Mouse (Mus musculus) midbrain, embryonic 16.5 days (tissue): ENCODE measurements around the gene Adprhl1. TPM values are rescaled to one million over a fixed set of nuclear protein-coding genes. Genes with fewer than 3 reads are reported as not detected.

Experiments used
- ATAC-seq: fragments of 200-750 bp; cut with Nextera tagmentation; 2 replicates; pipeline ENCODE4 v1.8.0; 2017; ENCODE audit warnings: moderate TSS enrichment
- H3K27ac ChIP-seq: fragments of 300-500 bp; sonication (generic); 2 replicates; pipeline ENCODE4 v1.5.1; 2014; ENCODE audit warnings: mild to moderate bottlenecking, low read length, mixed read lengths
- H3K27me3 ChIP-seq: fragments of 300-500 bp; sonication (generic); 2 replicates; pipeline ENCODE4 v1.6.1; 2014; ENCODE audit warnings: low read depth, low read length, mixed read lengths; ENCODE audit not compliant: control insufficient read depth, insufficient read depth
- H3K36me3 ChIP-seq: fragments of 300-500 bp; sonication (generic); 2 replicates; pipeline ENCODE4 v1.6.1; 2014; ENCODE audit warnings: mild to moderate bottlenecking, low read length, moderate library complexity, mixed read lengths; ENCODE audit not compliant: control insufficient read depth, insufficient read depth
- H3K4me1 ChIP-seq: fragments of 300-500 bp; sonication (generic); 2 replicates; pipeline ENCODE4 v1.6.1; 2014; ENCODE audit warnings: mild to moderate bottlenecking, low read length, mixed read lengths; ENCODE audit not compliant: control insufficient read depth, insufficient read depth
- H3K4me2 ChIP-seq: fragments of 300-500 bp; sonication (generic); 2 replicates; pipeline ENCODE4 v1.6.1; 2014; ENCODE audit warnings: mild to moderate bottlenecking, low read length, mixed read lengths
- H3K4me3 ChIP-seq: fragments of 300-500 bp; sonication (generic); 2 replicates; pipeline ENCODE4 v1.5.1; 2014; ENCODE audit warnings: low read depth, mild to moderate bottlenecking, low read length, moderate library complexity, mixed read lengths
- H3K9ac ChIP-seq: fragments of 300-500 bp; sonication (generic); 2 replicates; pipeline ENCODE4 v1.6.1; 2014; ENCODE audit warnings: low read depth, low read length, mixed read lengths
- H3K9me3 ChIP-seq: fragments of 300-500 bp; sonication (generic); replicated peaks from 2 replicates; pipeline ENCODE4 v1.6.1; 2014; ENCODE audit warnings: mild to moderate bottlenecking, low read length, mixed read lengths; ENCODE audit not compliant: control insufficient read depth, poor library complexity, severe bottlenecking
- WGBS: fragments of 180-500 bp; shearing (Covaris S2); extraction: QIAGEN DNeasy Blood & Tissue Kit; methylation state at CpG from one replicate; pipeline ENCODE4 v1.1.7; 2014; 5-methylcytosine and 5-hydroxymethylcytosine counted together
- polyA plus RNA-seq: library from polyadenylated mRNA; unstranded; fragments of >200 nt; fragmentation: Nextera tagmentation; extraction: Ambion mirVana; gene quantifications from 2 replicates; pipeline ENCODE4 v1.2.1, GENCODE M21; 2015

Gene Adprhl1
- polyA plus RNA-seq, 1 experiment from 2014 or later = 0.29 TPM

DNA sequence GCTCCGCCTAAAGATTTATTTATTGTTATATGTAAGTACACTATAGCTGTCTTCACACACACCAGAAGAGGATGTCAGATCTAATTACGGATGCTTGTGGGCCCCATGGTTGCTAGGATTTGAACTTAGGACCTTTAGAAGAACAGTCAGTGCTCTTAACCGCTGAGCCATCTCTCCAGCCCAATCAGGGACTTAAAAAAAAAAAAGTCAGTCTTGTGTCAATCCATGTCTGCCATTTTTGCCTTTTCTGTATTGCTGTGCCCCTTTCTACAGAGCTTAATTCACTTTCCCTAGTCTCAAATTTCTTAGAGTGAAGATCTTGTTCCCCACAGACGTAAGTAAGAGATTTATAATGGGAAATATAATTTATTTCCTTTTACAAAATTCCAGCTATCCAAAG is 35.5 kb downstream of the Adprhl1 start:
- 88% methylated on average over 4 of the region's 4 CpGs for WGBS
- no peak overlapping the region for H3K9ac ChIP-seq
- ATAC-seq = no peak

DNA sequence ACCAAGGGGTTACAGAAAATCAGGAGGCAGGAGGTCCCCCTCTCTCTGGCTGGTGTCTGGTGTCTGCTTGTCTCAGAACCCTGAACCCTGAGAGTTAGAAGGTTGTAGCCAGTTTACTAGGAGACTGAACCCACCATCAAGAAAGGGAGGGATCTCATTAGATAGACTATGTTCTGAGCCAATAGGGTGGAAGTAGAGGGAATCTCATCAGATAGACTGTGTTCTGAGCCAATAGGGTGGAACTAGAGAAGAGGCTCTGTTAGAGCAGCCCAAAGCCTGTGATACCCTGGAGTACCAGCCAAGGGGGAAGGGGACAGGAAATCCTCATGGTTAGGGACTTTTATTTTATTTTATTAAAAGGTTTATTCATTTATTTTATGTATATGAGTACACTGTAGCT is 36.0 kb downstream of the Adprhl1 start:
- no peaks in the 10 kb centered on the region for H3K27me3 ChIP-seq
- H3K4me2 ChIP-seq = no peak overlapping the region
- no peak for ATAC-seq
- no peaks in the 10 kb centered on the region for H3K36me3 ChIP-seq
- H3K4me3 ChIP-seq = no peak overlapping the region
- no peak overlapping the region for H3K9ac ChIP-seq
- H3K27ac ChIP-seq = no peak overlapping the region
- peaks cover 4% of the 10 kb centered on the region; the same call in 1 of the 2 replicates for H3K4me1 ChIP-seq
- no peaks in the 10 kb centered on the region for H3K9me3 ChIP-seq

More for the DNA sequence above, 35.5 kb downstream of the Adprhl1 start:
- H3K4me1 ChIP-seq = no peaks in the 10 kb centered on the region; the same call in 1 of the 2 replicates
- no peak overlapping the region for H3K27ac ChIP-seq
- no peaks in the 10 kb centered on the region for H3K27me3 ChIP-seq
- no peak overlapping the region for H3K4me2 ChIP-seq
- no peak overlapping the region for H3K4me3 ChIP-seq
- H3K36me3 ChIP-seq = no peaks in the 10 kb centered on the region
- no peaks in the 10 kb centered on the region for H3K9me3 ChIP-seq

DNA sequence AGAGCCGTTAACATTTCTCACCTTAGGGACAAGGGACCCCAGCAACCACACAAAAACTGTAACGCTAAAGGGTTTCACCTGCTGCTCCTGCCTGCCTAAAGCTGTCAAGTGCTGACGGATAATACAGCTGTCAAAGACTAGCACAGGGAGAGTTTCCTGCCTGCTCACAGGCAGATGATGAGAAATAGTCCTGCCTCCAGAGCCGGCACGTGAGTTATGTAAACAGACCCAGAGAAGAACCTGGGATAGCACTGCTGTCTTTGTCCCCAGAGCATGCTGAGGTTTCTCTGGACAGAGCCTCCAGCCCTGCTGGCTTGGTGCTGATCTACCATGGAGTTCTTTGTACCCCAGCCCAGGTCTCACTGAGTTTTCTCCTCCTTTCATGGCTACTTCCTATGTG is 36.9 kb downstream of the Adprhl1 start:
- no peaks in the 10 kb centered on the region for H3K27me3 ChIP-seq
- H3K9me3 ChIP-seq = no peaks in the 10 kb centered on the region
- 65% methylated on average over 5 of the region's 5 CpGs for WGBS
- H3K9ac ChIP-seq = no peak overlapping the region
- no peak overlapping the region for H3K27ac ChIP-seq
- no peak overlapping the region for H3K4me2 ChIP-seq
- no peak for ATAC-seq
- peaks cover 4% of the 10 kb centered on the region; the same call in 1 of the 2 replicates for H3K4me1 ChIP-seq
- no peak overlapping the region for H3K4me3 ChIP-seq
- no peaks in the 10 kb centered on the region for H3K36me3 ChIP-seq

DNA sequence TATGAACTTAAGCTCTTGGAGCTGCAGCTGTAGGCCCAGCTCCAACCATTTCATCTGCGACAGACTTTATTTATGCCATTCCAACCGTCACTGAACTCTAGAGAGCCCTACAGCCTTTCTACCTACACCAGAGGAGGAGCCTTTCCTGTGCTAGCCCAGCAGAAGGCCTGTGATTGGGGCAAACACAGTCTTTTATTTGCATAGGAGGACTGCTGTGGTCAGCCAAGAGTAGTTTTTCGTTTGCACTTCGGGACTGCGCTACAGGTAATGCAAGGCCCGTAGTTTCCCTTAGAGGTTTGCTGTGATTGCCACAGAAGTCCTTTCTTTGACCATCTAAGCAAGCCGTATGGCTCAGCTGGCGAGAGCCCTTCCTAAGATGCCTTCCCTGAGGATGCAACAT is 37.6 kb downstream of the Adprhl1 start:
- Histone ChIP-seq H3K4me1 (peaks cover 4% of the 10 kb centered on the region; the same call in 1 of the 2 replicates), H3K36me3 (no peaks in the 10 kb centered on the region), H3K9me3 (no peaks in the 10 kb centered on the region), H3K27ac (no peak overlapping the region), H3K4me3 (no peak overlapping the region), H3K4me2 (no peak overlapping the region), H3K9ac (no peak overlapping the region), H3K27me3 (no peaks in the 10 kb centered on the region)
- ATAC-seq = no peak
- 68% methylated on average over 8 of the region's 8 CpGs for WGBS

DNA sequence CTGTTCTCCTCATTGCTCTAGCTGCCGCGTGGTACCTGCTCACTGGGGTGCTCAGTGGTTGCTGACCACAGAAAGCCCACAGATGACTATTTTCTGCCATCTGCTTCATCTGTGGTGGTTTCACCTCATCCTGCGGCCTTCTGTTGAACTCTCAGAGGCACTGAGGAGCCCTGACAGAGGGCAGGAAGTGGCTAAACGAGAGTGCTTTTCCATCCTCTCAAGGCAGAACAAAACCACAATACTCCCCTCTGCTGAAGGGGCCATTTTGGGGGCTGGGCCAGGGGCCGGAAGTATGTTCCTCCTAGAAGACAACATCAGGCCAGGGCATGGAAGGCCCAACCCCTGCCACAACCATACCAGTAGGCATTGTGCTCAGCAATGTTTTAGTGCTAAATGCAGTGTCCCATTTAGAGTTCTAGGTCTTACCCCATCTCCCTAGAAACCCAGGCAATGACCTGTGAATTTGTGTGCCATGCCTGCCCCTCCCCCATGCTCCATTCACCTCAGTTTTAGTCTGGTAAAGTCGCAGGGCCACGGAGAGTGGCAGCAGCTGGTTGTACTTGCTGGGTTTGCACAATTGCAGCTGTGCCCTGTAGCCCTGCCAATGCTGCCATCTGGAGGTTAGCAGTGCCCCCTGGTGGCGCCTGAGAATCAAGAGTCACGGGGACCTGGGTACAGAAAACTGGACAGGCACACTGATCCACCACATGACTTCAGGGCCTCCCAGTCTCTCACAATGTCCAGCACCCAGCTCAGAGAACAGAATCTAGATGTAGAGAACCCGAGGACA is 40.3 kb downstream of the Adprhl1 start:
- H3K4me3 ChIP-seq = no peak overlapping the region
- H3K4me1 ChIP-seq = peaks cover 4% of the 10 kb centered on the region; the same call in 1 of the 2 replicates
- WGBS = 26% methylated on average over 10 of the region's 10 CpGs
- no peak overlapping the region for H3K9ac ChIP-seq
- no peaks in the 10 kb centered on the region for H3K9me3 ChIP-seq
- peak overlapping the region; percentile 38 for H3K4me2 ChIP-seq
- peak; percentile 84; the same call in 1 of the 2 replicates for ATAC-seq
- H3K27ac ChIP-seq = no peak overlapping the region
- H3K36me3 ChIP-seq = no peaks in the 10 kb centered on the region
- no peaks in the 10 kb centered on the region for H3K27me3 ChIP-seq

DNA sequence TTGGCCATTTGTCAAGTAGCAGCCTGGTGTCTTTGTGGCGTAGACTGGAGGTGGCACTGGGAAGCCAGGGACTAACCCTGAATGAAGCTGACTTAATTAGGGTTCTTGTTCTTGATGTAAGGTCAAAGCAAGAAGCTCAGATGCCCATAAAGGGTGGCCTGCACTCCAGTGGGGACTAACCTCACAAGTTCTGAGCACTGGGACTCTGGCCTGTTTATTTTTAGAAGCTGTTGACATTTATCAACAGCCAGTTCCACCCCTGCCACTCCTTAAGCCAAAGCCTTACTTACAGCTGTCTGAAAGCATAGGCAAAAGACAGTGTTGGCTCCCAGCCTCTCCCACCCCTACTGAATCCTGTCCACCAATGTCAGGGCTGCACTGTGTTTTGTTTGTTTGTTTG is 44.2 kb downstream of the Adprhl1 start:
- no peaks in the 10 kb centered on the region for H3K9me3 ChIP-seq
- H3K27me3 ChIP-seq = no peaks in the 10 kb centered on the region
- H3K9ac ChIP-seq = no peak overlapping the region
- H3K4me2 ChIP-seq = no peak overlapping the region
- no peak overlapping the region for H3K27ac ChIP-seq
- no peak for ATAC-seq
- H3K4me1 ChIP-seq = peaks cover 4% of the 10 kb centered on the region; the same call in 1 of the 2 replicates
- no peak overlapping the region for H3K4me3 ChIP-seq
- H3K36me3 ChIP-seq = no peaks in the 10 kb centered on the region
- 43% methylated on average over 1 of the region's 1 CpGs for WGBS

DNA sequence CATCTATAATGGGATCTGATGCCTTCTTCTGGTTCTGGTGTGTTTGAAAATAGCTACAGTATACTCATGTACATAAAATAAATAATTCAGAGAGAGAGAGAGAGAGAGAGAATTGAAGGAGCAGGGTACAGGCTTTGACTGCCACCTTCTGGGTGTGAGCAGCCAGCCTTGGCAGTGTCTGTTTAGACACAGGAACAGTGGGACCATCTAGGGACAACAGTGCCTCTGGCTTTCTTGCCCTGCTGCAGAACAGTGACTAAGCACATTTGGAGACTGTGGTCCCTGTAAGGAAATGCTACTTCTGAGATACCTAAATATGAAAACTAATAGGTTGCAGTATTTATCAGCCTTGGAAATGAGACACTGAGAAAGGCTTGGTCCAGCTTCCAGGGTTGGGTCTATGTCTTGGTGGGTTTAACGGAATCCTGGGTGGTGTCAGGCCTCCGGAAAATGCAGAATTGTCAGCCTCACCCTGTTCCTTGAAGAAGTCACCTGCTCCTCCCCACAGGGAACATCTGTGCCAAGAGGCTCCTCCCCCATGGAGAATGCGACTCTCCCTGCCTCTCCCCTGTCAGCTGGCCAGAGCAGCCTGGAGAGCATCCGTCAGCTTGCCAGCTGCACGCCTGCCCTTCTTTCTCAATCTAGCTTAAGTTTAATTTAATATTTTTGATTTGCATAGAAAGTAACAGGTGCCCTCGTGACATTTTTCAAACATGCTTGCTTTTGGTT is 45.2 kb downstream of the Adprhl1 start:
- whole genome bisulfite sequencing = 47% methylated on average over 6 of the region's 6 CpGs
- Histone ChIP-seq H3K9ac (no peak overlapping the region), H3K27ac (no peak overlapping the region)

DNA sequence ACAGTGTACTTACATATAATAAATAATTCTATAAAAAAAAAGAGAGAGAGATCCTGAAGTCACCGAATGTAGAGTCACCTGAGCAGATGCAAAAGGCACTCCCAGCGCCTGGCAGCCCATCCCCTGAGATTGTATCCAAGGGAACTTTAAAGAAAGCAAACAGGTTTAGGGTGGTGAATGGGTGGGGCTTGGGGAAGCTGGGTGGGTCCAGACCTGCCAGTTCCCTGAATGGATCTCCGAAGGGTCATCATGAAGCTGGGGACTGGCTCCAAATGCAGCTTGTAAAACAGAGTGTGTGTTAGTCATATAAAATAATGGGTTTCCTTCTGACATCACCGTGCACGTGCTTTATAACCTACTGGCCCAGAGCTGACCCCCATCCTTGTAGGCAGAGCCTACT is 47.7 kb downstream of the Adprhl1 start:
- Histone ChIP-seq H3K27me3 (peaks cover 16% of the 10 kb centered on the region), H3K9ac (no peak overlapping the region), H3K4me1 (peaks cover under 1% of the 10 kb centered on the region; the same call in 1 of the 2 replicates), H3K27ac (no peak overlapping the region), H3K36me3 (no peaks in the 10 kb centered on the region), H3K4me2 (no peak overlapping the region), H3K9me3 (no peaks in the 10 kb centered on the region), H3K4me3 (no peak overlapping the region)
- 43% methylated on average over 5 of the region's 5 CpGs for WGBS
- no peak for ATAC-seq

More for the DNA sequence above, 45.2 kb downstream of the Adprhl1 start:
- Histone ChIP-seq H3K4me2 (no peak overlapping the region), H3K4me3 (no peak overlapping the region), H3K27me3 (no peaks in the 10 kb centered on the region), H3K4me1 (peaks cover 4% of the 10 kb centered on the region; the same call in 1 of the 2 replicates), H3K36me3 (no peaks in the 10 kb centered on the region), H3K9me3 (no peaks in the 10 kb centered on the region)
- ATAC-seq = no peak

DNA sequence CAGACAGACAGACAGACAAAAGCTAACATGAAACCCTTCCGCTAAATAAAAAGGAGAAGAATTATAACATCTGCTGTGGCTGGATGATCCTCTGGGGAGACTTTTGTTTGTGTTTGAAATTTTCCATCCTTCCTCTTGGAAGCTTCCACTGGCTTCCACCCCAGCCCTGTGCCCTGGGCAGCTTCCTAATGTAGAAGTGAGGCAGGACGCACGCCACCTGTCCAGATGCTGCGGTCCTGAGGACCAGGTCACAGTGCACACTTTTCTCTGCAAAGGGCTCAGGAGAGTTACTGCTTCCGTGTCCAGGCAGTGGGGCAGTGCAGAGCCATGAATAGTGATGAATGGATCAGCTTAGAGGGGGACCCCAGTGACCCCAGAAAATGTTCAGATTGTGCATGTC is 48.7 kb downstream of the Adprhl1 start:
- Histone ChIP-seq H3K4me2 (no peak overlapping the region), H3K9me3 (no peaks in the 10 kb centered on the region), H3K4me3 (no peak overlapping the region), H3K27me3 (peaks cover 18% of the 10 kb centered on the region), H3K27ac (no peak overlapping the region), H3K4me1 (peaks cover 7% of the 10 kb centered on the region), H3K36me3 (no peaks in the 10 kb centered on the region), H3K9ac (no peak overlapping the region)
- no peak for ATAC-seq
- 85% methylated on average over 5 of the region's 5 CpGs for WGBS
